Mouse (Mus musculus): ENCODE measurements at regions not wholly inside any gene's neighbourhood (a gene's known extent, or its start where the extent isn't known, plus 50 kb on each side); places are given as distances from the start of the nearest gene placed in this dataset.
A peak's percentile ranks its signal among the peaks of the same experiment; 100 is the strongest.

GRCm38 (mm10) chr6:51690795-51691563, 167.3 kb downstream of the Snx10 start:
- TF ChIP-seq CTCF (conservative IDR thresholded peaks at IDR 0.05; ENCODE audit: low read length), result no peak
- no peak for TF ChIP-seq NANOG (IDR thresholded peaks at IDR 0.05; ENCODE audit: borderline replicate concordance, low read length)
- no peak for TF ChIP-seq POU5F1 (IDR thresholded peaks at IDR 0.05; ENCODE audit: borderline replicate concordance, low read length)
- peaks cover 5% of the 10 kb centered on the region; the same call in 1 of the 2 replicates for H3K4me1 ChIP-seq (replicated peaks; ENCODE audit: low read depth, low read length)
- H3K27me3 ChIP-seq (ENCODE audit: insufficient read depth, low read length), result peaks cover 8% of the 10 kb centered on the region; the same call in 1 of the 2 replicates
- 0 out of 2 replicates have a peak, but pooled peaks cover 4% of the 10 kb centered on the region for H3K9me3 ChIP-seq (ENCODE audit: low read length)
- no peaks in the 10 kb centered on the region for H3K36me3 ChIP-seq (ENCODE audit: insufficient read depth, low read length)
- H3K4me3 ChIP-seq (replicated peaks; ENCODE audit: low read length), result no peak overlapping the region

GRCm38 (mm10) chr6:51693984-51694383, 170.3 kb downstream of the Snx10 start:
- TF ChIP-seq NANOG (IDR thresholded peaks at IDR 0.05; ENCODE audit: borderline replicate concordance, low read length) (no peak), CTCF (conservative IDR thresholded peaks at IDR 0.05; ENCODE audit: low read length) (no peak), POU5F1 (IDR thresholded peaks at IDR 0.05; ENCODE audit: borderline replicate concordance, low read length) (no peak)
- Histone ChIP-seq H3K9me3 (ENCODE audit: low read length) (0 out of 2 replicates have a peak, but pooled peaks cover 4% of the 10 kb centered on the region), H3K4me1 (replicated peaks; ENCODE audit: low read depth, low read length) (peaks cover 5% of the 10 kb centered on the region; the same call in 1 of the 2 replicates), H3K4me3 (replicated peaks; ENCODE audit: low read length) (no peak overlapping the region), H3K36me3 (ENCODE audit: insufficient read depth, low read length) (no peaks in the 10 kb centered on the region), H3K27me3 (ENCODE audit: insufficient read depth, low read length) (peaks cover 7% of the 10 kb centered on the region)

- 0 out of 2 replicates have a peak, but pooled peaks cover 4% of the 10 kb centered on the region for H3K9me3 ChIP-seq (ENCODE audit: low read length)
- no peak for TF ChIP-seq NANOG (IDR thresholded peaks at IDR 0.05; ENCODE audit: borderline replicate concordance, low read length)
- TF ChIP-seq POU5F1 (IDR thresholded peaks at IDR 0.05; ENCODE audit: borderline replicate concordance, low read length), result no peak
- no peak for TF ChIP-seq CTCF (conservative IDR thresholded peaks at IDR 0.05; ENCODE audit: low read length)
- H3K36me3 ChIP-seq (ENCODE audit: insufficient read depth, low read length), result no peaks in the 10 kb centered on the region
- no peaks in the 10 kb centered on the region for H3K4me1 ChIP-seq (replicated peaks; ENCODE audit: low read depth, low read length)
- peaks cover 17% of the 10 kb centered on the region for H3K27me3 ChIP-seq (ENCODE audit: insufficient read depth, low read length)
- no peak overlapping the region for H3K4me3 ChIP-seq (replicated peaks; ENCODE audit: low read length)
Measured at GRCm38 (mm10) chr6:51696396-51696795, 172.7 kb downstream of the Snx10 start.

- no peaks in the 10 kb centered on the region for H3K4me1 ChIP-seq (replicated peaks; ENCODE audit: low read depth, low read length)
Measured at GRCm38 (mm10) chr6:51697754-51698153, 174.1 kb downstream of the Snx10 start.

GRCm38 (mm10) chr6:51698244-51698643, 174.5 kb downstream of the Snx10 start:
- Histone ChIP-seq H3K4me3 (replicated peaks; ENCODE audit: low read length) (no peak overlapping the region), H3K4me1 (replicated peaks; ENCODE audit: low read depth, low read length) (no peaks in the 10 kb centered on the region), H3K9me3 (ENCODE audit: low read length) (no peaks in the 10 kb centered on the region), H3K36me3 (ENCODE audit: insufficient read depth, low read length) (no peaks in the 10 kb centered on the region), H3K27me3 (ENCODE audit: insufficient read depth, low read length) (peaks cover 27% of the 10 kb centered on the region)
- TF ChIP-seq POU5F1 (IDR thresholded peaks at IDR 0.05; ENCODE audit: borderline replicate concordance, low read length), result no peak

More at GRCm38 (mm10) chr6:51697754-51698153, 174.1 kb downstream of the Snx10 start:
- no peak for TF ChIP-seq NANOG (IDR thresholded peaks at IDR 0.05; ENCODE audit: borderline replicate concordance, low read length)
- TF ChIP-seq POU5F1 (IDR thresholded peaks at IDR 0.05; ENCODE audit: borderline replicate concordance, low read length), result no peak
- TF ChIP-seq CTCF (conservative IDR thresholded peaks at IDR 0.05; ENCODE audit: low read length), result no peak
- Histone ChIP-seq H3K9me3 (ENCODE audit: low read length) (no peaks in the 10 kb centered on the region), H3K27me3 (ENCODE audit: insufficient read depth, low read length) (peaks cover 27% of the 10 kb centered on the region), H3K4me3 (replicated peaks; ENCODE audit: low read length) (no peak overlapping the region), H3K36me3 (ENCODE audit: insufficient read depth, low read length) (no peaks in the 10 kb centered on the region)

GRCm38 (mm10) chr6:51701253-51702020, 177.7 kb downstream of the Snx10 start:
- Histone ChIP-seq H3K4me3 (replicated peaks; ENCODE audit: low read length) (no peak overlapping the region), H3K9me3 (ENCODE audit: low read length) (no peaks in the 10 kb centered on the region), H3K4me1 (replicated peaks; ENCODE audit: low read depth, low read length) (no peaks in the 10 kb centered on the region), H3K27me3 (ENCODE audit: insufficient read depth, low read length) (peaks cover 41% of the 10 kb centered on the region), H3K36me3 (ENCODE audit: insufficient read depth, low read length) (no peaks in the 10 kb centered on the region)
- TF ChIP-seq NANOG (IDR thresholded peaks at IDR 0.05; ENCODE audit: borderline replicate concordance, low read length), result no peak
- no peak for TF ChIP-seq CTCF (conservative IDR thresholded peaks at IDR 0.05; ENCODE audit: low read length)
- no peak for TF ChIP-seq POU5F1 (IDR thresholded peaks at IDR 0.05; ENCODE audit: borderline replicate concordance, low read length)

GRCm38 (mm10) chr6:51702456-51703171, 178.9 kb downstream of the Snx10 start:
- H3K4me1 ChIP-seq (replicated peaks; ENCODE audit: low read depth, low read length), result peaks cover 6% of the 10 kb centered on the region
- TF ChIP-seq CTCF (conservative IDR thresholded peaks at IDR 0.05; ENCODE audit: low read length), result no peak
- no peak for TF ChIP-seq POU5F1 (IDR thresholded peaks at IDR 0.05; ENCODE audit: borderline replicate concordance, low read length)
- TF ChIP-seq NANOG (IDR thresholded peaks at IDR 0.05; ENCODE audit: borderline replicate concordance, low read length), result no peak
- H3K36me3 ChIP-seq (ENCODE audit: insufficient read depth, low read length), result no peaks in the 10 kb centered on the region
- H3K9me3 ChIP-seq (ENCODE audit: low read length), result no peaks in the 10 kb centered on the region
- peaks cover 41% of the 10 kb centered on the region for H3K27me3 ChIP-seq (ENCODE audit: insufficient read depth, low read length)
- H3K4me3 ChIP-seq (replicated peaks; ENCODE audit: low read length), result no peak overlapping the region

GRCm38 (mm10) chr6:51708011-51708410, 184.3 kb downstream of the Snx10 start:
- TF ChIP-seq POU5F1 (IDR thresholded peaks at IDR 0.05; ENCODE audit: borderline replicate concordance, low read length) (no peak), NANOG (IDR thresholded peaks at IDR 0.05; ENCODE audit: borderline replicate concordance, low read length) (peak; percentile 80), CTCF (conservative IDR thresholded peaks at IDR 0.05; ENCODE audit: low read length) (no peak)

More at GRCm38 (mm10) chr6:51708011-51708410, 184.3 kb downstream of the Snx10 start:
- H3K9me3 ChIP-seq (ENCODE audit: low read length), result no peaks in the 10 kb centered on the region
- H3K36me3 ChIP-seq (ENCODE audit: insufficient read depth, low read length), result no peaks in the 10 kb centered on the region
- H3K27me3 ChIP-seq (ENCODE audit: insufficient read depth, low read length), result peaks cover 34% of the 10 kb centered on the region
- H3K4me3 ChIP-seq (replicated peaks; ENCODE audit: low read length), result no peak overlapping the region
- H3K4me1 ChIP-seq (replicated peaks; ENCODE audit: low read depth, low read length), result peaks cover 47% of the 10 kb centered on the region

Data from E14TG2a.4 (cell line).